Mouse (Mus musculus): ENCODE results near the gene Col1a1.
A peak's percentile ranks its signal among the peaks of the same experiment; 100 is the strongest.

DNA sequence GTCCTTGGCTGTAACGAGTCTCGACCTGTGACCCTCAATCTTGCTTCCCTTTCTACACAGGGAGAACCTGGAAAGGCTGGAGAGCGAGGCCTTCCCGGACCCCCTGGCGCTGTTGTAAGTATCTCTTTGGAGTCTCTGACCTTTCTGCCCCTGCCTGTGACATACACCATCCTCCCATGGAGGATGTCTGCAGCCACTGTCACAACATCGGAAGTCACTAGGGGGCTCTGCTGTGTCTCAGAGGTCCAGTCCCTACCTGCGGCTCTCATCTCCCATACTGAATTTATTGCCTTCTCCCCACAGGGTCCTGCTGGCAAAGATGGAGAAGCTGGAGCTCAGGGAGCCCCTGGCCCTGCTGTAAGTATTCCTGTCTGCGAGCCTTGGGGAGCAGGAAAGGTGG lies 8.3 kb downstream of the Col1a1 start:
- TF ChIP-seq POLR2A (IDR thresholded peaks at IDR 0.05; ENCODE audit: low read depth, low read length), result no peak; the same call in 1 of the 2 replicates
- TF ChIP-seq CTCF (IDR thresholded peaks at IDR 0.05; ENCODE audit: borderline replicate concordance, insufficient read depth, low read length), result peak; percentile 19; the same call in 1 of the 2 replicates

Data from embryonic fibroblast, embryonic 13.5 days (primary cell).